Mouse (Mus musculus): ENCODE data around the gene Adig.

GRCm38 (mm10) chr2:158523060-158523459, 20.6 kb downstream of the Adig start:
- TF ChIP-seq CTCF (IDR thresholded peaks at IDR 0.05), result no peak
- peak; percentile 39; the same call in 1 of the 2 replicates for TF ChIP-seq EP300 (IDR thresholded peaks at IDR 0.05)
